Mouse (Mus musculus) hindbrain, embryonic 13.5 days (tissue): ENCODE measurements around the gene Olfr1419. TPM values are rescaled to one million over a fixed set of nuclear protein-coding genes. Genes with fewer than 3 reads are reported as not detected.
A peak's percentile ranks its signal among the peaks of the same experiment; 100 is the strongest.

Experiments used
- ATAC-seq: fragments of 200-750 bp; cut with Nextera tagmentation; 2 replicates; pipeline ENCODE4 v1.8.0; 2017; ENCODE audit warnings: moderate TSS enrichment; ENCODE audit not compliant: low FRiP score
- H3K27ac ChIP-seq: fragments of 300-500 bp; sonication (generic); 2 replicates; pipeline ENCODE4 v1.5.1; 2015; ENCODE audit warnings: inconsistent platforms, mild to moderate bottlenecking, moderate library complexity
- H3K27me3 ChIP-seq: fragments of 300-500 bp; sonication (generic); 2 replicates; pipeline ENCODE4 v1.6.1; 2015; ENCODE audit warnings: mild to moderate bottlenecking, inconsistent platforms
- H3K36me3 ChIP-seq: fragments of 300-500 bp; sonication (generic); 2 replicates; pipeline ENCODE4 v1.6.1; 2015; ENCODE audit warnings: mild to moderate bottlenecking, inconsistent platforms
- H3K4me1 ChIP-seq: fragments of 300-500 bp; sonication (generic); replicated peaks from 2 replicates; pipeline ENCODE4 v1.6.1; 2015; ENCODE audit warnings: inconsistent platforms
- H3K4me2 ChIP-seq: fragments of 300-500 bp; sonication (generic); 2 replicates; pipeline ENCODE4 v1.6.1; 2015; ENCODE audit warnings: inconsistent platforms, mild to moderate bottlenecking, moderate library complexity
- H3K4me3 ChIP-seq: fragments of 300-500 bp; sonication (generic); 2 replicates; pipeline ENCODE4 v1.5.1; 2015; ENCODE audit warnings: mild to moderate bottlenecking, inconsistent platforms
- H3K9ac ChIP-seq: fragments of 300-500 bp; sonication (generic); 2 replicates; pipeline ENCODE4 v1.6.1; 2015; ENCODE audit warnings: mild to moderate bottlenecking, inconsistent platforms
- H3K9me3 ChIP-seq: fragments of 300-500 bp; sonication (generic); 2 replicates; pipeline ENCODE4 v1.6.1; 2016; ENCODE audit warnings: inconsistent platforms
- WGBS: fragments of 180-500 bp; shearing (Covaris S2); methylation state at CpG from one replicate; pipeline ENCODE4 v1.1.7; 2015; 5-methylcytosine and 5-hydroxymethylcytosine counted together
- microRNA-seq: library from miRNA; unstranded; fragments of <30 nt; microRNA quantifications from one replicate; pipeline ENCODE4, GENCODE M21; 2016
- polyA plus RNA-seq: library from polyadenylated mRNA; unstranded; fragments of >200 nt; fragmentation: Nextera tagmentation; extraction: Ambion mirVana; gene quantifications from 2 replicates; pipeline ENCODE4 v1.2.1, GENCODE M21; 2015

The Olfr1419 gene
- polyA plus RNA-seq, 1 experiment from 2014 or later: not detected

- Histone ChIP-seq H3K36me3 (no peaks in the 10 kb centered on the region), H3K27ac (no peak overlapping the region), H3K4me2 (no peak overlapping the region), H3K4me3 (no peak overlapping the region), H3K9me3 (no peaks in the 10 kb centered on the region), H3K4me1 (no peaks in the 10 kb centered on the region), H3K9ac (no peak overlapping the region), H3K27me3 (no peaks in the 10 kb centered on the region)
- WGBS: 83% methylated on average over 2 of the region's 2 CpGs
- no peak for ATAC-seq
Measured at GRCm38 (mm10) chr19:11854821-11855220, 20.1 kb downstream of the Olfr1419 start.

GRCm38 (mm10) chr19:11852652-11853051 is 22.3 kb downstream of the Olfr1419 start:
- ATAC-seq: no peak
- no peak overlapping the region for H3K4me2 ChIP-seq
- H3K4me1 ChIP-seq: no peaks in the 10 kb centered on the region
- no peak overlapping the region for H3K27ac ChIP-seq
- H3K27me3 ChIP-seq: no peaks in the 10 kb centered on the region
- no peak overlapping the region for H3K4me3 ChIP-seq
- no peaks in the 10 kb centered on the region for H3K36me3 ChIP-seq
- H3K9ac ChIP-seq: no peak overlapping the region
- WGBS: 64% methylated on average over 4 of the region's 4 CpGs
- H3K9me3 ChIP-seq: no peaks in the 10 kb centered on the region

GRCm38 (mm10) chr19:11846333-11846732 is 28.6 kb downstream of the Olfr1419 start:
- Histone ChIP-seq H3K27ac (no peak overlapping the region), H3K9ac (no peak overlapping the region), H3K4me3 (no peak overlapping the region), H3K36me3 (no peaks in the 10 kb centered on the region), H3K27me3 (no peaks in the 10 kb centered on the region), H3K9me3 (no peaks in the 10 kb centered on the region), H3K4me1 (no peaks in the 10 kb centered on the region), H3K4me2 (no peak overlapping the region)
- 87% methylated on average over 4 of the region's 4 CpGs for WGBS
- ATAC-seq: no peak

GRCm38 (mm10) chr19:11839119-11839518 is 35.8 kb downstream of the Olfr1419 start, which contains the start of gene Olfr1417:
Gene Olfr1417, minus strand, starts transcription at chr19:11839219.
- Histone ChIP-seq H3K4me1 (no peaks in the 10 kb centered on the region), H3K27me3 (no peaks in the 10 kb centered on the region), H3K9me3 (no peaks in the 10 kb centered on the region), H3K27ac (no peak within 1 kb of the TSS), H3K36me3 (no peaks in the 10 kb centered on the region), H3K9ac (no peak within 1 kb of the TSS), H3K4me2 (no peak within 1 kb of the TSS), H3K4me3 (no peak within 1 kb of the TSS)
- ATAC-seq: no peak
- 93% methylated on average over 4 of the region's 4 CpGs for WGBS

GRCm38 (mm10) chr19:11823346-11824065 is 51.4 kb downstream of the Olfr1419 start:
- Histone ChIP-seq H3K9me3 (no peaks in the 10 kb centered on the region), H3K27ac (no peak overlapping the region), H3K4me3 (no peak overlapping the region), H3K27me3 (peaks cover 15% of the 10 kb centered on the region), H3K4me2 (no peak overlapping the region), H3K9ac (no peak overlapping the region), H3K4me1 (peaks cover 13% of the 10 kb centered on the region), H3K36me3 (no peaks in the 10 kb centered on the region)
- 23% methylated on average over 4 of the region's 4 CpGs for WGBS
- no peak for ATAC-seq

- WGBS: 38% methylated on average over 6 of the region's 6 CpGs
Measured at GRCm38 (mm10) chr19:11820211-11820610, 54.7 kb downstream of the Olfr1419 start.

GRCm38 (mm10) chr19:11819800-11820199 is 55.1 kb downstream of the Olfr1419 start:
- H3K4me1 ChIP-seq: peaks cover 19% of the 10 kb centered on the region
- peak overlapping the region; percentile 40; the same call in 1 of the 2 replicates for H3K9ac ChIP-seq
- peak overlapping the region; percentile 95 for H3K4me2 ChIP-seq
- ATAC-seq: peak; percentile 70
- H3K36me3 ChIP-seq: no peaks in the 10 kb centered on the region
- H3K9me3 ChIP-seq: no peaks in the 10 kb centered on the region
- H3K4me3 ChIP-seq: peak overlapping the region; percentile 74
- H3K27me3 ChIP-seq: peaks cover 50% of the 10 kb centered on the region
- WGBS: under 1% methylated on average over 15 of the region's 15 CpGs
- no peak overlapping the region for H3K27ac ChIP-seq

More at GRCm38 (mm10) chr19:11820211-11820610, 54.7 kb downstream of the Olfr1419 start:
- Histone ChIP-seq H3K4me3 (peak overlapping the region; percentile 74), H3K36me3 (no peaks in the 10 kb centered on the region), H3K4me2 (peak overlapping the region; percentile 95), H3K27me3 (peaks cover 46% of the 10 kb centered on the region), H3K4me1 (peaks cover 19% of the 10 kb centered on the region), H3K9ac (peak overlapping the region; percentile 40; the same call in 1 of the 2 replicates), H3K27ac (no peak overlapping the region), H3K9me3 (no peaks in the 10 kb centered on the region)
- ATAC-seq: no peak

GRCm38 (mm10) chr19:11819143-11819700 is 55.7 kb downstream of the Olfr1419 start, which contains the start of gene Stx3:
Gene Stx3, minus strand, starts transcription at chr19:11819403.
- H3K36me3 ChIP-seq: no peaks in the 10 kb centered on the region
- peak within 1 kb of the TSS; percentile 83 for H3K9ac ChIP-seq
- H3K9me3 ChIP-seq: no peaks in the 10 kb centered on the region
- peak within 1 kb of the TSS; percentile 95 for H3K4me2 ChIP-seq
- WGBS: under 1% methylated on average over 20 of the region's 20 CpGs
- peaks cover 53% of the 10 kb centered on the region for H3K27me3 ChIP-seq
- peak; percentile 8; the same call in 1 of the 2 replicates for ATAC-seq
- peak within 1 kb of the TSS; percentile 74 for H3K4me3 ChIP-seq
- H3K27ac ChIP-seq: no peak within 1 kb of the TSS
- peaks cover 19% of the 10 kb centered on the region for H3K4me1 ChIP-seq

Small RNA genes lying within 50 kb of the gene (microRNA-seq; reads per million reads assigned to microRNA genes)
- gene Mir6994: 11.9 reads per million, percentile 24 among the genes with 10 or more reads in this experiment

Other genes with a start within 250 kb of the Olfr1419 start
- not detected in 2 replicates for gene Ms4a3, start 234.3 kb downstream of the Olfr1419 start, polyA plus RNA-seq
- not detected in 2 replicates for gene Oosp2, start 214.5 kb downstream of the Olfr1419 start, polyA plus RNA-seq
- gene Oosp1, start 184.0 kb downstream of the Olfr1419 start, polyA plus RNA-seq: not detected in 2 replicates
- not detected in 2 replicates for gene Oosp3, start 178.1 kb downstream of the Olfr1419 start, polyA plus RNA-seq
- gene Gif, start 127.6 kb downstream of the Olfr1419 start, polyA plus RNA-seq: not detected in 2 replicates
- 44.3 and 44.9 TPM in 2 replicates for gene Mrpl16, start 104.7 kb downstream of the Olfr1419 start, polyA plus RNA-seq
- 11.3 and 12.8 TPM in 2 replicates for gene Stx3, start 55.7 kb downstream of the Olfr1419 start, polyA plus RNA-seq
- not detected in 2 replicates for gene Olfr1417, start 35.9 kb downstream of the Olfr1419 start, polyA plus RNA-seq
- not detected in 2 replicates for gene Olfr1418, start 14.0 kb downstream of the Olfr1419 start, polyA plus RNA-seq
- not detected in 2 replicates for gene Olfr1420, start 11.5 kb upstream of the Olfr1419 start, polyA plus RNA-seq
- gene Patl1, start 37.3 kb upstream of the Olfr1419 start, polyA plus RNA-seq: 19.6 and 19.8 TPM in 2 replicates
- 3.9 and 4.3 TPM in 2 replicates for gene Osbp, start 90.8 kb upstream of the Olfr1419 start, polyA plus RNA-seq
- not detected in 2 replicates for gene Olfr1423, start 166.2 kb upstream of the Olfr1419 start, polyA plus RNA-seq
- not detected in 2 replicates for gene Olfr1424, start 187.6 kb upstream of the Olfr1419 start, polyA plus RNA-seq
- not detected in 2 replicates for gene Olfr1425, start 202.6 kb upstream of the Olfr1419 start, polyA plus RNA-seq
- not detected in 2 replicates for gene Olfr1426, start 216.9 kb upstream of the Olfr1419 start, polyA plus RNA-seq
- gene Olfr1427, start 228.2 kb upstream of the Olfr1419 start, polyA plus RNA-seq: not detected in 2 replicates
- not detected in 2 replicates for gene Olfr1428, start 240.8 kb upstream of the Olfr1419 start, polyA plus RNA-seq
- gene Olfr76, start 248.1 kb upstream of the Olfr1419 start, polyA plus RNA-seq: not detected in 2 replicates